Mouse (Mus musculus): ENCODE measurements around the gene Lemd1. TPM values are rescaled to one million over a fixed set of nuclear protein-coding genes. Genes with fewer than 3 reads are reported as not detected.

Gene Lemd1
- polyA plus RNA-seq, 1 experiment, result not detected

DNA sequence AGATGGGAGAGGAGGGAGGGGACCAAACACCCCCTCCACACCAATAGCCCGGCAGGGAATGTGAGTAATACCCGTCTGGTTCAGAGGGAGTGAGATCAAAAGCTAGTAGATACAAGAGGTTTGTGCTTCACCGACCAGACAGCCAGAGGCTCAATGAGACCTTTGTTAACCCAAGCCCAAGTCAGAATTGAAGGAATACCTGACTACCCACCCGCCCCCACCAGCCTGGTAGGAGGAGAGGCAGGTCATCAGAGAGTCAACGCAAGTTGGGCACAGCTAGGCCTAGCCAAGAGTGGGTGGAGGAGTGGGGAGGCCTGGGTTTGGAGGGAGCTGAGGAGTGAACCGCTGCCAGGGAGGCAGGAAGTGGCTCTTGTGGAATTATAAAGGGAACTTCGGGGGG lies 5.1 kb downstream of the Lemd1 start:
- no peaks in the 10 kb centered on the region for H3K27me3 ChIP-seq (replicated peaks; ENCODE audit: control insufficient read depth, insufficient read depth, low read length)

DNA sequence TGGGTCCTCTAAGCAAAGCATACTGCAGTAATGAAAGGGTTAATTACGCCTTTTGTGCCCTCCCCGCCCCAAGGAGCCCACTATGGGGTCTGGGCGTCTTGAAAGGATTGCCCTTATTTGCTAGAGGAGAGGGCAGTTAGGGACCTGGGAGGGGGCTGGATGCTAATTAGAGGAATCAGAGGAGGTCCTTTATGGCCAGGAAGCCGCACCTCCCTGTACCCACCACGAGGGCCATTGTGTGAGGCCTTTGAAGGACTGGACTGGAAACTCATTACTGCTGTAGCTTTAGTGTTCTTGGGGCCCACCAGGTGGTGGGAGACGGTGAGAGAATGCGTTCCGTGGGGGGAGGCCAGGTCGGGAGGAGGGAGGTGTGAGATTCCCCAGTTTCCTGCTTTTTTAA lies 6.4 kb downstream of the Lemd1 start:
- Histone ChIP-seq H3K27me3 (replicated peaks; ENCODE audit: control insufficient read depth, insufficient read depth, low read length) (no peaks in the 10 kb centered on the region), H3K27ac (ENCODE audit: insufficient read depth, low read depth, low read length) (no peak overlapping the region), H3K36me3 (ENCODE audit: control insufficient read depth, insufficient read depth, low read length) (no peaks in the 10 kb centered on the region), H3K4me3 (ENCODE audit: insufficient read depth, low read depth, low read length) (no peak overlapping the region), H3K4me1 (ENCODE audit: control insufficient read depth, insufficient read depth, low read length) (no peaks in the 10 kb centered on the region)
- TF ChIP-seq POLR2A (IDR thresholded peaks at IDR 0.05; ENCODE audit: low read depth, low read length), result no peak
- TF ChIP-seq CTCF (conservative IDR thresholded peaks at IDR 0.05; ENCODE audit: insufficient read depth, insufficient read length, low read depth, low read length), result no peak
- 41% methylated on average over 9 of the region's 9 CpGs for WGBS
- DNase-seq, result no peak

More for the DNA sequence above, 5.1 kb downstream of the Lemd1 start:
- TF ChIP-seq CTCF (conservative IDR thresholded peaks at IDR 0.05; ENCODE audit: insufficient read depth, insufficient read length, low read depth, low read length), result no peak
- no peak for TF ChIP-seq POLR2A (IDR thresholded peaks at IDR 0.05; ENCODE audit: low read depth, low read length)
- no peak overlapping the region for H3K4me3 ChIP-seq (ENCODE audit: insufficient read depth, low read depth, low read length)
- no peak overlapping the region for H3K27ac ChIP-seq (ENCODE audit: insufficient read depth, low read depth, low read length)
- no peaks in the 10 kb centered on the region for H3K4me1 ChIP-seq (ENCODE audit: control insufficient read depth, insufficient read depth, low read length)
- H3K36me3 ChIP-seq (ENCODE audit: control insufficient read depth, insufficient read depth, low read length), result no peaks in the 10 kb centered on the region
- 45% methylated on average over 7 of the region's 7 CpGs for WGBS
- DNase-seq, result no peak

DNA sequence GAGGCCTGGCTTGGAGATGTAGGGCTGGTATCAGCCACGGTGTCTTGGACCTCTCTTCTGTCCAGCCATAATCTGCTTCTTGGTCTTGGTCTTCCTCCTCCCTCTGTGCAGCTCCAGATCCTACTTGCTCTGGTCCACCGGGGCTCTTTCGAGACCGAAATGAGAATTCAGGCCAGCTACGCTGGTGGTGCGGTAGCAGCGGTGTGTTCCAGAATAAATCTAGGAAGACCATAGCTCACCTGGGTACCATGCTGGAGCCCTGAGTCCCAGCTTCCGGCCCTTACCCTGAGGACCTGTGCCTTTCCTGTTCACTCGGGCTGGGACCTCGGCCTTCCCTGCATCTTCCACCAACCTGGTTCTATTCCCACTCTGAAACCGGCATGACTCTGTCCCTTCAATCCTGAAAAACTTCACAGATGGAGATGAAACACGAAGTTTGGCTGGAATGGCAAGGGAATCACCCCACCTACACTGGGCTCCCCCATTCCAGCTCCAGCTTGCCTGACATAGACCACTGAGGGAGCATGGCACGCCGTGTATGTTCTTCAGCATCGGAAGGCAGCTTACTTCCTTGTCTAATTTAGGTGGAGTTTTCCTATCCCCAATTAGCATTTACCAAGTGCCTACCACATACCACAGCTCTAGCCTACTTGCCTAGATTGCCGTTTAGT lies 7.3 kb downstream of the Lemd1 start:
- TF ChIP-seq CTCF (conservative IDR thresholded peaks at IDR 0.05; ENCODE audit: insufficient read depth, insufficient read length, low read depth, low read length), result no peak
- no peak for TF ChIP-seq POLR2A (IDR thresholded peaks at IDR 0.05; ENCODE audit: low read depth, low read length)
- H3K36me3 ChIP-seq (ENCODE audit: control insufficient read depth, insufficient read depth, low read length), result no peaks in the 10 kb centered on the region
- H3K4me1 ChIP-seq (ENCODE audit: control insufficient read depth, insufficient read depth, low read length), result no peaks in the 10 kb centered on the region
- H3K27ac ChIP-seq (ENCODE audit: insufficient read depth, low read depth, low read length), result no peak overlapping the region
- no peak for DNase-seq
- no peak overlapping the region for H3K4me3 ChIP-seq (ENCODE audit: insufficient read depth, low read depth, low read length)
- WGBS, result 85% methylated on average over 16 of the region's 16 CpGs
- H3K27me3 ChIP-seq (replicated peaks; ENCODE audit: control insufficient read depth, insufficient read depth, low read length), result no peaks in the 10 kb centered on the region

DNA sequence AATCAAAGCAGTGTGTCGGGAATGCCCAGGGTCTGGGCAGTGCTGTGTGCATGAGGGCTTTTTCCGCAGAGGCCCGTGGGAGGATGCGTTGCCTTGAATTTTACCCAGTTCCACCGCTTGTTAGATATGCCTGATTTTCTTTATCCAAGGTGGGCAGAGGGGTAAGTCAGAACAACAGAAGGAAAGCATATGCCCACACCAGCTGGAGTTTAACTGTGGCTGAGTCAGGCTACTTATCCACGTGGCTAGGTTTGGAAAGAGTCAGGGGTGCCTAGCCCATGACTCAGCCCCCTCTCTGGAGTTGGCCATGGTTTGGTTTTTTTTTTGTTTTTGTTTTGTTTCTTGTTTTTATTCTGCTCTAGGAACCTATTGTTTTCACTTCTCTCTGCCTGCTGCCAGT lies 8.0 kb downstream of the Lemd1 start:
- no peak for DNase-seq
- no peaks in the 10 kb centered on the region for H3K4me1 ChIP-seq (ENCODE audit: control insufficient read depth, insufficient read depth, low read length)
- 75% methylated on average over 6 of the region's 6 CpGs for WGBS
- no peak overlapping the region for H3K27ac ChIP-seq (ENCODE audit: insufficient read depth, low read depth, low read length)
- no peaks in the 10 kb centered on the region for H3K27me3 ChIP-seq (replicated peaks; ENCODE audit: control insufficient read depth, insufficient read depth, low read length)
- H3K36me3 ChIP-seq (ENCODE audit: control insufficient read depth, insufficient read depth, low read length), result no peaks in the 10 kb centered on the region
- H3K4me3 ChIP-seq (ENCODE audit: insufficient read depth, low read depth, low read length), result no peak overlapping the region
- TF ChIP-seq CTCF (conservative IDR thresholded peaks at IDR 0.05; ENCODE audit: insufficient read depth, insufficient read length, low read depth, low read length) (no peak), POLR2A (IDR thresholded peaks at IDR 0.05; ENCODE audit: low read depth, low read length) (no peak)

DNA sequence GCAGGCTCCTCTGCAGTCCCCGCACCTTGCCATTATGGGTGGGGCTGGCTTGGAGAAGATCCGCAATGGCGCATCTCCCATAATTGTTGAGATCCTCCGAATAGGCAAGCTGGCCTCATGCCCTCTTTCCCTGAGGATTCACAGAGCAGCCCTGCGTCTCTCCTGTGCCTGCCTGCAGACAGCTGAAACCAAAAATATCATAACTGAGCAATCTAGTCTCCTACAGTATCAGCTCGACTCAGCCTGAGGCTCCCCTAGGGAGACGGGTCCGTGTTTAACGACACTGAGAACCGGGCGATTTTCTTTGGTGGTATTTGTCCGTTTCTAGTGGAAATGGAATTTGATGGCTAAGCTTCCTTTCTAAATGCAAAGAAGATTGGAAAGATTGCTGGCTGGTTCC lies 8.7 kb downstream of the Lemd1 start:
- DNase-seq, result no peak
- H3K36me3 ChIP-seq (ENCODE audit: control insufficient read depth, insufficient read depth, low read length), result no peaks in the 10 kb centered on the region
- 34% methylated on average over 12 of the region's 12 CpGs for whole genome bisulfite sequencing
- H3K4me1 ChIP-seq (ENCODE audit: control insufficient read depth, insufficient read depth, low read length), result no peaks in the 10 kb centered on the region
- H3K4me3 ChIP-seq (ENCODE audit: insufficient read depth, low read depth, low read length), result no peak overlapping the region
- no peak for TF ChIP-seq POLR2A (IDR thresholded peaks at IDR 0.05; ENCODE audit: low read depth, low read length)
- no peak for TF ChIP-seq CTCF (conservative IDR thresholded peaks at IDR 0.05; ENCODE audit: insufficient read depth, insufficient read length, low read depth, low read length)
- no peaks in the 10 kb centered on the region for H3K27me3 ChIP-seq (replicated peaks; ENCODE audit: control insufficient read depth, insufficient read depth, low read length)
- no peak overlapping the region for H3K27ac ChIP-seq (ENCODE audit: insufficient read depth, low read depth, low read length)

DNA sequence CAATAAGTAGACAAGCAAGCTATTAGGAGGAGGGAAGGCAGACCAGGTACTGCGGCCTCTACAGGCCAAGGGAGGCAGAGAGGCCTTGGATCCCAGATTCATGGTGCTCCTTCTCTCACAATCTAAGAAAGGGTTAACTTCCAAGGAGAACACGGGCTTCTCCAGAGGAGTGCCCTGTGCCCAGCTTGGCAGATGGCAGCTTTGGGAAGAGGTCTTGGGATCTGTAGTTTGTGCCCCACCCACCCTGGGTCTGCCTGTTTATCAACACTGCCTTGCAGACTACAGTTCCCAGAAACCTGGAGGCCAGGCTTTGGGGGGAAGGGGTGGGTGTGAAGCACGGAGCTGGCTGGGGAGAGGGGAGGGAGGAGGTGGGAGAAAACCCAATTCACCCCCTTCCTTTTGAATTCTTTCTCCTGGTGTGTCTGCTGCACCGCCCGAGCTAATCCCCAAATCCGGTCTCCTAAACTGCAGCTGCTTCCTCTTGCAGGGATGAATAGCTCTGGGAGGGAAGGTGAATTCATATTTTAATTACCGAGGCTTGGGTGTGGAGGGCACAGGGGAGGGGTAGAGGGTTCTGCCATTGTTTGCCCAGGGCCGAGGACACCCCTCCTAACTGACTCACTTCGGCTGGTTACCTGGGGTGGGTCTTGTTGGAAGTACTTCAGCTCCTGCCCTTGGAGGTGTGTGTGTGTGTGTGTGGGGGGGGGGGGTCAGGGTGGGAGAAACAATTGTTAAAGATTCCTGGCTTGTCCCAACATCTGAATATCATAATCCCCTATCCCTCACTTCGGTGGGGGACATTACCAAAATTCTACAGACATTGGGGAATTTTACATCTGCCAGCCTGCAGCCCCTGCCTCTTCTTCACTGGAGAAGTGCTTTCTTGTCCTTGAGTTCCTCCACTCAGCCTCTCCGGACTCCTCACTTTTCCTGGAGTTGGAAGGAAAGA lies 9.6 kb downstream of the Lemd1 start:
- no peak overlapping the region for H3K4me3 ChIP-seq (ENCODE audit: insufficient read depth, low read depth, low read length)
- 50% methylated on average over 11 of the region's 11 CpGs for WGBS
- no peak overlapping the region for H3K27ac ChIP-seq (ENCODE audit: insufficient read depth, low read depth, low read length)
- no peaks in the 10 kb centered on the region for H3K27me3 ChIP-seq (replicated peaks; ENCODE audit: control insufficient read depth, insufficient read depth, low read length)
- H3K4me1 ChIP-seq (ENCODE audit: control insufficient read depth, insufficient read depth, low read length), result no peaks in the 10 kb centered on the region
- no peak for DNase-seq
- H3K36me3 ChIP-seq (ENCODE audit: control insufficient read depth, insufficient read depth, low read length), result no peaks in the 10 kb centered on the region
- no peak for TF ChIP-seq CTCF (conservative IDR thresholded peaks at IDR 0.05; ENCODE audit: insufficient read depth, insufficient read length, low read depth, low read length)
- TF ChIP-seq POLR2A (IDR thresholded peaks at IDR 0.05; ENCODE audit: low read depth, low read length), result no peak

DNA sequence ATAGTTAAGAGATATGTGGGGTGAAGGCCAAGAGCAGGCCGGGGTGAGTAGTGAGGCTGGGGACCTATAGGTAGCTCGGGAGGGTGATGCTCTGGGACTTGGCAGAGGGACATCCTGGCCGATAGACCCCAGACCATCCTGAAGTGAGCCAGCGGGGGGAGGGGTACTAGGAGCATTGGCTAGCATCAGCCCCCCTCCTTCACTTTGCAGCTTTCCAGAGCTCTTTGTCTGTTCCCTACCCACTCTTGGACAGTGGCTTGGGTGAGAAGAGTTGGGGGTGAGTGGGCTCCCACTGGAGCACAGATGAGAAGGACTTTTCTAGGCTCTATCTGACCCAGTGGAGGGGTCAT lies 10.3 kb downstream of the Lemd1 start:
- H3K4me1 ChIP-seq (ENCODE audit: control insufficient read depth, insufficient read depth, low read length), result no peaks in the 10 kb centered on the region
- H3K36me3 ChIP-seq (ENCODE audit: control insufficient read depth, insufficient read depth, low read length), result no peaks in the 10 kb centered on the region
- H3K27ac ChIP-seq (ENCODE audit: insufficient read depth, low read depth, low read length), result no peak overlapping the region
- no peaks in the 10 kb centered on the region for H3K27me3 ChIP-seq (replicated peaks; ENCODE audit: control insufficient read depth, insufficient read depth, low read length)
- H3K4me3 ChIP-seq (ENCODE audit: insufficient read depth, low read depth, low read length), result no peak overlapping the region
- DNase-seq, result no peak
- WGBS, result 66% methylated on average over 4 of the region's 4 CpGs
- no peak for TF ChIP-seq POLR2A (IDR thresholded peaks at IDR 0.05; ENCODE audit: low read depth, low read length)
- TF ChIP-seq CTCF (conservative IDR thresholded peaks at IDR 0.05; ENCODE audit: insufficient read depth, insufficient read length, low read depth, low read length), result no peak
